ENCODE assay signal across 24 mouse cellular contexts in the genomic region with DNA sequence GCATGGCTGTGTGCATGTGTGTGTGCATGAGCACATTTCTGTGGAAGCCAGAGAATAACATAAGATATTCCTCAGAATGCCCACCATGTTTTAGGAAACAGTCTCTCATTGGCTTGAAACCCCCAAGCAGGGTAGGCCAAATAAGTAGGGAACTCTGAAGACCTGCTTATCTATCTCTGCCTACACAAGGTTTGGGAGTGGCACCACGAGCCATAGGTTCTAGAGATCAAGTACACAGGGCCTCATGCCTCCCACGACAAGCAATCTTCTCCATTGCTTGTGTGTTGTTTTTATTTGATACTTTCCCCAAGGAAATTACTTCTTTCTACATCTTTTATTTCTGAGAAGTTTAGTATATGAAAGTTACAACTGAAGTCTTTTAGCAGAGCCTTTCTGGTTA.
DNase-seq lines count a peak whose midpoint lies in the region; ATAC-seq and TF ChIP-seq lines count a peak whose summit lies in the region.
"Had no signal": no experiment of that assay in that cellular context is flagged by ENCODE, and none has a peak within 500 bp of the region (broad histone marks: within the 10 kb centered on the region; RNA-seq: fewer than 3 reads in every experiment).

No protein-coding gene starts in this region.

- H3K36me3 ChIP-seq in liver, postnatal 0 days (replicated peaks; ENCODE audit: insufficient read depth, low read length), result no peaks in the 10 kb centered on the region
- H3K36me3 ChIP-seq in liver, embryonic 12.5 days, result no peaks in the 10 kb centered on the region
- H3K36me3 ChIP-seq in liver, embryonic 15.5 days (replicated peaks), result no peaks in the 10 kb centered on the region
- H3K36me3 ChIP-seq: embryonic facial prominence, embryonic 12.5 days; embryonic facial prominence, embryonic 15.5 days; hindbrain, embryonic 12.5 days; hindbrain, embryonic 15.5 days had no signal

- no peak overlapping the region for H3K4me3 ChIP-seq in liver, postnatal 0 days (ENCODE audit: low read depth, low read length)
- H3K4me3 ChIP-seq in liver, embryonic 12.5 days, result no peak overlapping the region
- no peak overlapping the region for H3K4me3 ChIP-seq in liver, embryonic 15.5 days (replicated peaks)
- H3K4me3 ChIP-seq: embryonic facial prominence, embryonic 12.5 days; embryonic facial prominence, embryonic 15.5 days; gastrocnemius, adult 2 months; hindbrain, embryonic 12.5 days; hindbrain, embryonic 15.5 days had no signal

- no peak overlapping the region for H3K9ac ChIP-seq in liver, postnatal 0 days (replicated peaks)
- H3K9ac ChIP-seq in liver, embryonic 12.5 days, result no peak overlapping the region
- no peak overlapping the region for H3K9ac ChIP-seq in liver, embryonic 15.5 days
- H3K9ac ChIP-seq: embryonic facial prominence, embryonic 12.5 days; embryonic facial prominence, embryonic 15.5 days; forebrain, postnatal 0 days; hindbrain, embryonic 12.5 days; hindbrain, embryonic 15.5 days had no signal

- no peaks in the 10 kb centered on the region for H3K27me3 ChIP-seq in liver, postnatal 0 days (ENCODE audit: insufficient read depth, low read length)
- H3K27me3 ChIP-seq in liver, embryonic 12.5 days (replicated peaks), result no peaks in the 10 kb centered on the region
- no peaks in the 10 kb centered on the region for H3K27me3 ChIP-seq in liver, embryonic 15.5 days
- H3K27me3 ChIP-seq: embryonic facial prominence, embryonic 12.5 days; embryonic facial prominence, embryonic 15.5 days; hindbrain, embryonic 12.5 days; hindbrain, embryonic 15.5 days; Patski had no signal

- intact Hi-C loops in left cerebral cortex, postnatal 4 days (cut with DNase I), result loop anchor here (10.0 kb wide), 1 partner anchor 364 kb away; no protein-coding TSS in a partner anchor

- no peaks in the 10 kb centered on the region for H3K9me3 ChIP-seq in liver, postnatal 0 days (ENCODE audit: low read length)
- H3K9me3 ChIP-seq in liver, embryonic 12.5 days (replicated peaks), result no peaks in the 10 kb centered on the region
- H3K9me3 ChIP-seq in liver, embryonic 15.5 days (replicated peaks), result no peaks in the 10 kb centered on the region
- H3K9me3 ChIP-seq: embryonic facial prominence, embryonic 12.5 days; embryonic facial prominence, embryonic 15.5 days; hindbrain, embryonic 12.5 days; hindbrain, embryonic 15.5 days had no signal

- H3K4me2 ChIP-seq in liver, postnatal 0 days (ENCODE audit: low read depth, low read length), result no peak overlapping the region
- H3K4me2 ChIP-seq in liver, embryonic 12.5 days, result peak overlapping the region; percentile 21; the same call in 1 of the 2 replicates
- H3K4me2 ChIP-seq in liver, embryonic 15.5 days, result no peak overlapping the region
- H3K4me2 ChIP-seq: embryonic facial prominence, embryonic 12.5 days; embryonic facial prominence, embryonic 15.5 days; heart, embryonic 11.5 days; hindbrain, embryonic 12.5 days; hindbrain, embryonic 15.5 days had no signal

- H3K27ac ChIP-seq in liver, postnatal 0 days (ENCODE audit: low read depth), result no peak overlapping the region
- 0 out of 2 replicates have a peak overlapping the region, but pooled peaks have one; percentile 25 for H3K27ac ChIP-seq in liver, embryonic 12.5 days
- H3K27ac ChIP-seq in liver, embryonic 15.5 days (replicated peaks), result no peak overlapping the region
- H3K27ac ChIP-seq: embryonic facial prominence, embryonic 12.5 days; embryonic facial prominence, embryonic 15.5 days; gastrocnemius, adult 2 months; hindbrain, embryonic 12.5 days; hindbrain, embryonic 15.5 days had no signal

- 45% methylated on average over 2 of the region's 2 CpGs for WGBS in liver, postnatal 0 days (ENCODE audit: insufficient replicate concordance)
- WGBS in liver, embryonic 12.5 days (ENCODE audit: insufficient replicate concordance), result 20% methylated on average over 2 of the region's 2 CpGs
- WGBS in liver, embryonic 15.5 days (ENCODE audit: insufficient replicate concordance), result 20% methylated on average over 2 of the region's 2 CpGs

- H3K4me1 ChIP-seq in liver, postnatal 0 days (ENCODE audit: insufficient read depth), result no peaks in the 10 kb centered on the region
- peaks cover 36% of the 10 kb centered on the region for H3K4me1 ChIP-seq in liver, embryonic 12.5 days
- peaks cover 25% of the 10 kb centered on the region for H3K4me1 ChIP-seq in liver, embryonic 15.5 days (replicated peaks)
- H3K4me1 ChIP-seq: embryonic facial prominence, embryonic 12.5 days; embryonic facial prominence, embryonic 15.5 days had no signal

- no peak for TF ChIP-seq EP300 in liver, postnatal 0 days (IDR thresholded peaks at IDR 0.05; ENCODE audit: low read depth)

- no peak for TF ChIP-seq CTCF in liver, postnatal 0 days (IDR thresholded peaks at IDR 0.05; ENCODE audit: low read depth)

- peak; percentile 53 for DNase-seq in liver
- no peak for DNase-seq in liver, postnatal 0 days
- no peak for DNase-seq in left cerebral cortex, postnatal 4 days
- no peak for DNase-seq in adrenal gland, postnatal 14 days
- DNase-seq in adrenal gland, adult 18-20 months (ENCODE audit: low spot score in 2 of 2), result no peak
- DNase-seq: adrenal gland, adult 2 months; adrenal gland, postnatal 25 days; cerebellum, adult 11 months; cerebellum, adult 2 months; cerebellum, adult 9-11 months; cerebellum, postnatal 25 days; forebrain, postnatal 0 days; gastrocnemius, adult 2 months; gastrocnemius, postnatal 14 days; heart, adult 11 months had no signal

- ATAC-seq in liver, postnatal 0 days, result no peak
- peak; percentile 86 for ATAC-seq in liver, embryonic 12.5 days
- peak; percentile 60; the same call in 1 of the 2 replicates for ATAC-seq in liver, embryonic 15.5 days (ENCODE audit: insufficient read depth)
- ATAC-seq: forebrain, embryonic 14.5 days; forebrain, postnatal 0 days; Patski had no signal
